Mouse (Mus musculus) retina, postnatal 1 day (tissue): ENCODE measurements around the gene Wasf3.

Source experiments
- DNase-seq: peaks from one replicate; pipeline ENCODE4 v3.0.0-alpha.2; 2012

Wasf3 gene

DNA sequence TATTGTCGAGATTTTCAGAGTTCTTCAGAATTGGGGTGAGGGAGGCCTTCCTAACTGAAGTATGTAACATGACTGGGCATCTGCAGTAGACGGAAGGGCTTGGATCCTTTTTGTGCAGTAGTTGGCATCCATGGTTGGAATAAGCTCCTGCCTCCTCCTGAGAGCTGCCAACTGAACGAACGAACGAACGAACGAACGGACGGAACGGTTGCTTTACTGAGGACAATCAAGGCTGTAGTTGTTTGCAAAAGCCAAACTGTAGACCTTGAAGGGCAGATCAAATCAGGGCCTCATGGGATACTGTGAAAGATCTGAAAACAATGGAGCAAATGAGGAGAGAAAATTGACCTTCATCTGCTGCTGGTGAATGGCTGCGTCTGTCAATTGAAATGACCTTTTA, 17.5 kb downstream of the Wasf3 start:
- DNase-seq: peak; percentile 92

DNA sequence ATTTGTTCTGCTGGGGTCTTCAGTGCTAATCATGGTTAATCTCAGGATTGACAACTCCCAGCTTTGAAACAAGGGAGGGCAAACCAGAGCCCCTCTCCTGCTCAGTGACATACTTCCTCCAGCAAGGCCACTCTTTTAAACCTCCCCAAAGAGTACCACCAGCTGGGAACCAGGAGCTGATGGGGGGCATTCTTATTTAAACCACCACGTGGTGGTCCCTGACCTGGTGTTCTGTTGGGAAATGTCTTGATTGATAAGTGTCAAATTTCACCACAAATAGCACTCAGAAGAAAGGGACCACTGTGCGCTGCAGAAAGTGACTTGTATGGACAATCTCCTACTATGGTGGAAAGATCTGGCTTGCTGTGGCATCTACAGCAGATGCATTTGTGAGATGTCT, 19.1 kb downstream of the Wasf3 start:
- DNase-seq: peak; percentile 66

DNA sequence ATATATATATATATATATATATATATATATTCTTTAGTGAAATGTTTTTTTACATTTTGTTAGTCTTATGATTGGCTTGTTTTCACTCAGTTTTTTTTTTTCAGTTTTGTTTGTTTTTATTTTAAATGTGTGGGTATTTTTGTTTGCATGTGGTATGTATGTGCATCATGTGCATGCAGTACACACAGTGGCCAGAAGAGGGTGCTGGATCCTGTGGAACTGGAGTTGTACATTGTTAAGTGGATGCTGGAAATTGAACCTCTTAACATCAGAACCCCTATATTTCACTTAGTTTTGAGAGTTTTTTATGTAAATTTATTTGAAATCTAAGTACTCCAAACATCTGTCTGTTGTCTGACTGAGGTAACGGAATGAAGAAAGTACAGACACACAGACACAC, 21.3 kb downstream of the Wasf3 start:
- no peak for DNase-seq

DNA sequence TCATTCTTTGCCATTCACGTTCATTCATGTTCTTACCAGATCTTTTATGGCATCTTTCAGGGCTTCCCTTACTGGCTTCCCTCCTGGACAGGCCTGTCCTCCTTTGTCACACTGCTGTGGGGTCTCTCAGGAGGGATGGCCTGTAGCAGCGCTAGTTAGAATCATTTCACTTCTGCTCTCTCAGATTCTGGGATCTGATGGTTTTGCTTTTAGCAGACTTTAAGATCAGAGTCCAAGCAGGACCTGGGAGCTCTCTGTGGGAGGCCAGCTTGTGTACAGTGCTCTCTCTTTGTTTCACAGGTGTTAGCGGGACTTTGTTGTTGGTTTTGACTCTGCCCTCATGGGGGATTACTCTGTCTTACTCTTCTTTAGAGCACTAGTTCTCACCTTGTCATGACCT, 23.0 kb downstream of the Wasf3 start:
- DNase-seq: no peak

DNA sequence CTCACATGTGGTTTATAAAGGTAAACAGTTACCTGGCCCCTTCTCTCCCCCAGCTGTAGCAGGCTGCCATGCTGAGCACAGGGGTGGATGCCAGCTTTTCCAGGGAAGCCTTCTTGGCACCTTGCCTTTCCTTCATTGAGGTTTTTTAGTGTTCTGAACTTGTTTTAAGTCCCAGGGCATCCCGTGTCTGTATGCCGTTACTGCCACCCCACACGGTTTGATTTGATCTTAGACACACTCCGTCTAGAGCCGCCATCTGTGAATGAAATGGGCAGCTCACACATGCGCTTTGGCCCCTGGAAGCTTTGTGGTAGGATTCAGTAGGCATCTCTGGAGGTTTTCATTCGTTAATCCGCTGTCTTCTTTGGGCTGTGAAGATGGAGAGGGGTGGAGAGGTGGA, 23.8 kb downstream of the Wasf3 start:
- DNase-seq: peak; percentile 30

DNA sequence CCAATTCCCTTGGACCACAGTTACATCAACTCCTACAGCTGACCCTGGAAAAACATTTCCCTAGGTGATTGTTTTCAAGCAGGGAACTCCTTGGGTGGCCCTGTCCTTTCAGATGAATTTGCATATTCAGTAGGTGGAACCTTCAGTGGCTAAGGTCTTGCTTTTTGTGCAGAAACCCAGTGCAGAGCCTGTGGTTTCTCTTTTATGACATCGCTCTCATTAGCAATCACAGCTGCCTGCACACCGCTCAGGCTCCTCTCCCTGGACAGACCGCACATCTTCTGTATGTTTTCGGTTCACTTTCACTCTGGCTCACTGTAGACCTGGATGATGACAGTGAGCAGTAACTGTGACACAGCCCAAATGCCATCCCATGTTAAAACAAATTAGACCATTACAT, 26.0 kb downstream of the Wasf3 start:
- DNase-seq: peak; percentile 68

DNA sequence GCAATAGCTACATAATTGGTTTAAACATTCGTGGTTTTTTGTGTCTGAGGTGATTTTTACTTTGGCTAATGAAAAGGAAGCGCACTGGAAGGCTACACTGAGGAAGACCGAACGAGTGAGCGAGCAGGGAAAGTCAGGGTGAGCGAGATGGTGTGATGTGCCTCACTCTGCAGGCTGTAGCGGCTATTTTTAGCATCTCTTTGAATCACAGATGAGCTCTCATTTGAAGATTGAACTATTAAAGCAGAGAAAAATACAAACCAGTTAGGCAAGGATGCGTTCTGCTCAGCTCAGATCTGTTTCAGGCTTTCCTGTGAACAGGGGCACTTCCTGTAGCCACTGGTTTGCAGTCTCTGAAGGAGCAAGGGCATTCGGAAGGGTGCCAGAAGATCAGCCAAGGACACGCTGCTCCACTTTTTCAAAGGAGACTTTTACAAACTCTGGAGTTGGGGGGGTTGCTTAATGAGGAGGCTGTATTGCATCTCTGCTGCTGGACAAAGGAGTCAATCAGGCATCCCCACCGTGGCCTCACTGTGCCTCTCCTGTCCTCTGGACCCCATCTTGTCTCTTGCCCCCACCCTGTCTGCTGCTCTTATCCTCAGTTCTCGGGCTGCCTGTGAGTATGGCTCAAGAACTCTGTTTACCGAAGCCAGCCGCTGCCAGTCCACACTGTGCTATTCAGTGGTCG, 28.1 kb downstream of the Wasf3 start:
- DNase-seq: peak; percentile 86

DNA sequence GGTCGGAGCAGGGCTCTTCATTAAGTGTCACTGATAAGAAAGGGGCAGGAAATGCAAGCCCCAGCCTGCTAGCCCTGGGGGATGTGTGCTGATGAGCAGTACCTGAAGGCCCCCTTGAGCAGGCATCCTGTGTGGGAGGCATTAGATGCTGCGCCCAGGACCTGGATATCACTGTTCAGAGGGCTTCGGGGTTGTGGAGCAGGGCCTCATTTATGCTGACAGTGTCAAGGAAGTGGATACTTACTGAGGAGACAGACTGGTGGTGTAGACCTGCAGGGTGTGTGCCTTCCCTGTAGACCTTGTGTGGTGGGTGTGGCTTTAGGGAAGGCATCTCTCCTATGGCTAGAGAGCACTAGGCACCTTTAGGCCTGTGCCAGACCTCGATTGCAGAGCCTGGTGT, 29.8 kb downstream of the Wasf3 start:
- DNase-seq: no peak

DNA sequence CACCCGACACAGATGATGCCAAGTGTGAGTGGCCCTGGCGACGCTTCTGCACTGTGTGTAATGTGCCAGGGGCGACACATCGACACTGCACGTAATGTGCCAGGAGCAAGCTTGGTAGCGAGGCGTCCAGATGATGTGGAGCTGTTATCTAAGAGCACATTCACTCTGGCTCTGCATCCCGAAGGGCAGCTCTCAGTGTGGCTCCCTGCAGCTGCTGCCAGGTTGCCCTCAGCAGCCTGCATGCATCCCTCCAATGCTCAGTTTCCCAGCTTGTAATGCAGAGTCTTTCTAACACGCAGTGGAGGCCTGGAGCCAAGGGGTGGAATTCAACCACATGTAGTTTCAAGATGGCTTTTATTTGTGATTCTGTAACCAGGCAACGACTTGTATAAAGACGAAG, 30.4 kb downstream of the Wasf3 start:
- peak; percentile 33 for DNase-seq

DNA sequence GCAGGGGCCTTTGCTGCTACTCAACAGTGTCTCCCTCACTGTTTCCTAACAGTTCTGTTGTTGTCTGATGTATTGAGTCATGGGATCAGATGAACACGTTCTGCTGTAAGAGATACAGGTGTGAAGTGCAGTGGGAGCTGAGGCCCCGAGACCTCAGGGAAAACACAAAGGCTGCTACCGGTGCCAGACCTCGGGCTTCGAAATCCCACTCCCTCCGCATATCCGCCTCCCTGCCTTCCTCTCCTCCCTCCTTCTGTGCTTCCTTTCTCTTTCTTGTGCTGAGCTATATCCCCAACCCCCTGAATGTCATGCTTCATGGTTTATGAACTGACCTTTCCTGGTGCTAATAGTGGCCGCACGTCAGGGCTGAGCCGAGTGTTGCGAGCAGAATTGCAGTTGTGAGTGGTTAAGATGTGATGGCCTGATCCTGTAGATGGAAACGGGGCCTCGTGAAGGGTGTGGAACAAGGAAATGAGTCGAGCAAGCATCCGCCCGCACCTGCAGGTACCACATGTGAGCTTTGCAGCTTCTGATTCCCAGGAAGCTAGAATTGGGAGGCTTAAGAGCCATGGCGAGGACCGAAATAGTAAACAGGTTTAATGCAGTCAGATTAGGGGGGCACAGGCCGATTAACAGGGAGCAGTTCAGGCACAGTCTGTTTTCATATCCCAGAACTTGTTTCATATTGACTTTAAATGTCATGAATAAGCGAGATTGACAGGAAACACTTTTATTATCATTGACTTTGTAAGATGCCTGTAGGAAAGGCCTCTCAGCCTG, 31.7 kb downstream of the Wasf3 start:
- no peak for DNase-seq

DNA sequence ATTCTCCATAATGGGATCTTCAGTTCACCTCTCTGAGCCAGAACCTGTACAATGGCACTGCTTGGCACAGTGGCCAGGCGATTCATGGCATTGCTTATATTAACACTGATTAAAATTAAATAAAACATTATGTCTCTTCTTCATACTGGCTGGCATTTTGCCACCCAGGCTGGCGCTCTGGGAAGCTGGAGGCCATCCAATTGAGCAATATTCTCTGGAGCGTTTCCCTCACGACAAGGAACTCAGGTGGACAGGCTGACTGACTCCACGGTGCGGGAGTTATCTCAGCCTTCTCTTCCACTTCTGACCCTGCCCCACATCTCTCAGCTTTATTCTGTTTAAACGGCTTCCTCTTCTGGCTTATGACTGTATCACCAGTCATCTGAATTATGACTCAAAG, 33.3 kb downstream of the Wasf3 start:
- peak; percentile 48 for DNase-seq

DNA sequence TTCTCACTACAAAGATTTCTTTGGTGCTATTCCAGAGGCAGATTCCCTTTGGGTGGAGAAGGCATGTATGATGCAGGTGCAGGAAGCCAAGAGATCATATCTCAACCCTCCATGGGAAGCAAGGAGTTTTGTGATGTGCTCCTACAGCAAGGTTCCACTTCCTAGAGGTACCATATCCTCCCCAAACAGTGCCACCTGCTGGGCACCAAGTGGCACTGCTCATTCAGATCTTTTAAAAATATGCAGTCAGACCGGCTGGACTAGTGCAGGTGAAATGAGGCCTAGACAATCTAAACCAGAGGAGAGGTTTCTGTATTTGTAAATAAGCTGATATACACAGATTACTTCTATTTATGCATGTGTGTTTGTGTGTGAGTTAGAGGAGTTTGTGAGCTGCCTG, 35.3 kb downstream of the Wasf3 start:
- peak; percentile 70 for DNase-seq

DNA sequence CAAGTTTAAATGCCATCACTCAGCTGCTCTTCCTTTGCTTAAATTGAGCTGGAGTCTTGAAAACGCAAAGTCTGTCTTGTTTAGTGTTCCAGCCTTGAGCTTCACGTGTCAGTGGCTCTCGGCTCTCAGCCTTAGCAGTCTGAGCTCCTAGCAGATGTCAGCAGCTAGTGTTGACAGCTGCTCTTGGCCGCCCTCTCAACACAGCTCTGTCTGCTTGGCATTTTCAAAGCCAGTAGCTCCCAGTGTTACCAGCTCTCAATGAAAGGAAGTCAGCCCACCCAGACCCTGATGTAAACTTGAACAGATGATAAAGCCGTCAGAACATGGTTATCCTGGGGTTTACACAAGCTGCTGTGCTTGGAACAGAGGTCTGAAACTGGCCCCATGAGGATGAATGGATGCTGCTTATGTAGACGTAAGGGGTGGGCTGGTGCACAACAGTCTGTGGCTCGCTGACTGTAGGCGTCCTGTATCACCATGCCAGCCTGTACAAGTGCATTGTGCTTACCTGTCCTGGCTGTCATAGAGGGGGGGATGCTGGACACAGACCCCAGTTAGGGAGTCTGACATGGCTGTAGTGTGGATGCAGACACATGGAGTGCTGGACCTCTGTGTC, 40.0 kb downstream of the Wasf3 start:
- DNase-seq: peak; percentile 52

DNA sequence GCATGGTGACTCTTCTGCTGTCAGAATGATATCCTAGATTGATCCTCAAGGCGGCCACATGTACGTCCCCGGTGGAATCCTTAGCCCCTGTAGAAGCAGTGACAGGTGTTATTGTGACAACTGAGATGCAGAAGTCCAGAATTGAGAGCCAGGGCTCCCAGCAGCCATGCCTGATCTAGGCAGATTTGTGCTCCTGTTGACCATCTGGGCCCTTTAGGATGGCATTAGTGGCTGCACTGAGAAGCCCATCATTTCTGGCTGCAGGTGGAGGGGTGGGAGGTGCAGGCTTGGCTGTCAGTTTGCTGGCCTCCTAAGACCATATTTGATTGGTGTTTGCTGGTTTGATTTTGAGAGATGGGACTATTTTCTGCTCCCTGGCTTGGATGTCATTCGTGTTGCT, 40.9 kb downstream of the Wasf3 start:
- no peak for DNase-seq

DNA sequence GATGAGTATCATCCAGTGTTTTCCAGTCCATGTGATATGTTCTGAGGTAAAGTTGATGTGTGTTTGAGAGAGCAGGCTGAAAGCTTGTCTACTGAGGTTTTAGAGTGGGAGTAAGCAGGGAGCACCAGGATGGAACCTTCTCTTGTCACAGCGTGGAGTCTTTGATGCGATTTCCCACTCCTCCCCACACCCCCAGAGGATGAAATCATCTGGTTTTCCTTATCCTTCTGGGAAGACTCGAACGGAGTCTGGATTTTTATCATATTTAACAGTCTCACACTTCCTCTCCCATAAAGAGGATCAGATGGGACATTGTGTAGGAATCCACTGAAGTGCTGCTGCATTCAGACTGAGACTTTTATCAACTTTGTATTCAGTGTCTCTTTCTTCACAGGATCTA, 43.3 kb downstream of the Wasf3 start:
- DNase-seq: no peak

DNA sequence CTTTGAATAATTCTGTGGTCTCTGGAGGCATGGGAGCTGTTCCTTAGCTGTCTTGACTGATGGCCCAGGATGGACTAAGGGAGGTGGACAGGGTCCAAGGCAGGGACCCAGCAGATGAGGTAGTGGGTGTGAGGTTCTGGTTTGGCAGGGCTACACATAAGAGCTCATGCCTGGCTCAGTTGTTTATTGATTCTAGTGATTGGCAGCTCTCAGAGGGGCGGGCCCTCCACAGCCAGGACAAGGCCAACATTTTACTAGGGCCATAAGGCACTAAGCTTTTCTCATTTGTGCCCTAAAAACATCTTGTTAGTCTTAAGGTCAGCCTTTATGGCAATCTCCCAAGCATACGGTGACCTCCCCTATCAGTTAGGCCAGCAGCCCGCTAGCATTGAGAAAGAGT, 47.0 kb downstream of the Wasf3 start:
- DNase-seq: no peak

DNA sequence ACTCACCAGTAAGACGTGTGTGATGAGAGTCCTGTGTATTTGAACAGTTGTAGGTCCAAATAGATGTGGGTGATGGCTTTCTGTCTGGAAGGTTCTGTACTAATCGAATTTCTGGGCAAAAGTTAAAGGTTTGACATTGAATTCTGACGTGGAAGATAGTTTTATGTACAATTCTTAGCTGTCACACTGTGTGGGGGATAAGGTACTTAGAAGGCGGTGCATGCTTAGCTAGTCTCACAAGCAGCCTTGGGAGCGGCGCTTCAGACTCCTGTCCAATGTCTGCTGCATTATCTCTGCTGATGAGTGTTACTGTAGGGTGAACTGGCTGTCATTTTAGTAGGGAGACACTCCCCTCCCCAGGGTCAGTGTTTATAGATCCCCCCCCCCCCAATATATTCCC, 47.7 kb downstream of the Wasf3 start:
- DNase-seq: no peak

DNA sequence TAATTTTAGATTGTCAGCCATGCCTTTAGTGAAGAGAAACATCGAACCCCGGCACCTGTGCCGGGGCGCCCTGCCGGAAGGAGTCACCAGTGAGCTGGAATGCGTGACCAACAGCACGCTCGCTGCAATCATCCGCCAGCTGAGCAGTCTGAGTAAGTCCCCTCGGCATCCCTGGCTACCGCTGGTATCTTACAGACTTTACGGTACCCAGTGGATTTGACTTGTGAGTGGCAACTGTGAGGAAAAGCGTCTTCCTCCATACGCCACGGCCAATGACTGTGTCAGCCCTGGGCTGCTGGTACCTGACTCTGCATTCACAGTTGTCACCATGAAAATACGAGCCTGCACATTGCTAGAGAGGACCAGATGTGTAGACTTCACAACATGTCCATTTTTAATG, 50.5 kb downstream of the Wasf3 start:
- no peak for DNase-seq

DNA sequence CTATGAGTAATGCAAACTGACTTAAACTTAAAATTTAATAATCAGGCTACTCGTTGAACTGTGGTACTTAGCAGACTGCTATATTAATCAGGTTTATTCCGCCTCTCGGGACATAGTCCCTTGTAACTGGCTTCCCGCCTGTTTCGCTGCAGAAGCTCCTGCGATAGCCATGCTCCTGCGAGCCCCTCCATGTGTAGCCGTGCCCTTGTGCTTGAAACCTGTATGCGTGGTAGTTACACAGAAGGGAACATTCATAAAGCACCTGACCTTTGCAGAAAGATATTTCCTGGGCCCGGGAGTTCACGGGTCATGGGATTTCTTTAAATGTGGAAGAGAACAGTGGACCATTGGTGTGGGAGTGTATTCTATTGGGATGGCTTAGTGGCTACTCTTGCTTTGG, 52.0 kb downstream of the Wasf3 start:
- DNase-seq: no peak

DNA sequence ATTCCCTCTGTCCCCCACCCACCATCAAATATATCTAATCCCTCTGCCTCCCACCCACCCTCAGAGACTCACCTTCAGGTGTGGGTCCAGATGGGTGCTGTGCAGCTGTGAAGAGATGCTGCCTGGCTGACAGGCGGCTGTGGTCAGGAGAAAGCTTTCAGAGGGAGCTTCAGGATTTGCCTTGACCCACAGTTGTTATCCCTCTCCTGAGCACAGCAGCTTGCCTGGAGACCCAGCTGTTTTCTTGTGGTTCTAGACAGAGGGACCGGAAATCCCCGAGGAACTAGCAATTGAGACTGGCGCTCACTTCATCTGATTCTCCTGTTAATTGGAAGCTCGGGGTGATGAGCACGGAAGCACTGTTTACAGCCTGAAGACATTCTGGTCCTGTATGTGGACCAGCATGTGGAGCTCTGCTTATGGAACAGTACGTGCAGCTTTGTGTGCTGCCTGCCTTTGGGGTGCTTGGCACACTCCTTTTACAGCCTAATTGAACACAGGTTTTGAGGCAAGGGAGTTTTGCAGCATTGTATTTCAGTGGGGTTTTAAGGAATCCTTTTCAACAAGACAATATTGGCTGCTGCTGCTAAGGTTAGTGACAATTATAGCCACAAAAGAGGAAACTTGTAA, 54.5 kb downstream of the Wasf3 start:
- DNase-seq: no peak

DNA sequence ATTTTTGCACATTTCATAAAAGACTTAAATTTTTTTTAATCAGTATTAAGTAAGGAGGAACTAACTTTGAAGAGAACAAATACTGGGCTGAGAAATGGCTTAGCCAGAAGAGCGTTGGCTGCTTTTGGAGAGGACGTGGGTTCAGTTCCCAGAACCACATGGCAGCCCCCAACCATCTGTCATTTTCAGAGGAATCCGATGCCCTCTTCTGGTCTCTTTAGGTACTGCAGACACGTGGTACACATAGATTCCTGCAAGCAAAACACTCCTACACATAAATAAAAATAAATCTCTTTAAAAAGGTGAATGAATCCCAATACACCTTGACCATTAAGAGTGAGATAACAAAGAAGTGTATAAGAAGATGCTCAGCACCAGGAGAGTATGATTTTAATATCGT, 55.5 kb downstream of the Wasf3 start:
- DNase-seq: peak; percentile 30

DNA sequence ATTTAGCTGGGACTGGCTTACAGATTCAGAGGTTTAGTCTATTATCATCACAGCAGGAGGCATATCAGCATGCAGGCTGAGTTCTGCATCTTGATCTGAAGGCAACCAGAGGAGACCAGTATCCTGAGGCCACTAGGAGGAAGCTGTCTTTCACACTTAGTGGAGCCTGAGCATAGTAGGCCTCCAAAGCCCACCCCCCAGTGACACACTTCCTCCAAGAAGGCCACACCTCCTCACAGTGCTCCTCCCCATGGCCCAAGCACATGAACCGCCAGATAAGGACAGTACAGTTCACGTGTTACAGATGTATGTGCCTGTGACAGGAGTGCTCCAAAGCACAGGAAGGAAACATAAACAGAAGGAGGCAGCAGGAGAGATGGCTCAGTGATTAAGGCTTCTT, 58.0 kb downstream of the Wasf3 start:
- DNase-seq: no peak

DNA sequence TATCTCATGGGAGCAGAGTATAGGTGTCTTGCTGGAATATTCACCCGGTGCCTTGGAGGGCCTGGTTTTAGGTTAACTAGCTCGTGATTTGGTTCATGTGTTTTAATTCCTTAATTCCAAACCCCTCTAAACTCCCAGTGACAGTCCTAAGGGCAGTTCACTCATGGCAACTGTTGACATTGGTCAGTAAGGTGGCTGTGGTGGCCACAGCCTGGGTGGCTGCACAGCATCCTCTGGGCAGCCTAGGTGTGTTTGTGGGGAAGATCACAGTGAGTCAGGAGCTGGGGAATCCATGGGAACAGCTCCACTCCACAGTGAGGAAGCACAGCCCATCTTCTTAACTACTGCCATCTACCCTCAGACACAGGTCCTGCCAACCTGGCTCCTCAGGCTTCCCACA, 61.8 kb downstream of the Wasf3 start:
- no peak for DNase-seq
